ENCODE assay signal across 19 mouse cellular contexts in the genomic region with DNA sequence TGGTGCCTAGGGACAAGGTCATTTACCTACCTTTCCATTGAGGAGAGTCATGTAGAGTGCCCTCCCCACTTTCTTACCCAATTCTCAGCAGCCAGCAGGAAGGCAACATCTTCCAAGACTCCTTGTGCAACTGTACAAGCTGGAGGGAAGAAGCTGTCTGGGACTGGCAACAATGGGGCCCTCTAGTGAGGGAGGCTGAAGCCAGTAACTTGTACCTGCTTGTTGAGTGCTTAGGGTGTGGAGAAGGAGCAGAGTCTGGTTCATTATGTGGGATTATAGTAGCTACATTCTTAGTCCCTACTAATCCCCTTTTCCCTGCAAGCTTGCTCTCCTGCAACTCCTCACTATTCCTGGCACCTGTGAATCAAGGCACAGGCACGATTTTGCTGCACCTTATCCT. TPM values are rescaled to one million over a fixed set of nuclear protein-coding genes. Genes with fewer than 3 reads are reported as not detected.
A peak's percentile ranks its signal among the peaks of the same experiment; 100 is the strongest.
DNase-seq lines count a peak whose midpoint lies in the region; ATAC-seq lines count a peak whose summit lies in the region.
"Had no signal": no experiment of that assay in that cellular context is flagged by ENCODE, and none has a peak within 500 bp of the region (broad histone marks: within the 10 kb centered on the region; RNA-seq: fewer than 3 reads in every experiment).

No protein-coding gene starts in this region.

- H3K4me2 ChIP-seq in embryonic facial prominence, embryonic 14.5 days (ENCODE audit: low read depth, low read length): no peak overlapping the region
- H3K4me2 ChIP-seq in liver, embryonic 16.5 days (ENCODE audit: low read depth, low read length): no peak overlapping the region
- no peak overlapping the region for H3K4me2 ChIP-seq in liver, embryonic 12.5 days
- H3K4me2 ChIP-seq in stomach, embryonic 16.5 days (ENCODE audit: low read depth, low read length): no peak overlapping the region
- H3K4me2 ChIP-seq: embryonic facial prominence, embryonic 12.5 days; forebrain, embryonic 13.5 days; heart, embryonic 13.5 days; hindbrain, embryonic 15.5 days had no signal

- H3K4me3 ChIP-seq in embryonic facial prominence, embryonic 14.5 days (ENCODE audit: low read depth, low read length): no peak overlapping the region
- no peak overlapping the region for H3K4me3 ChIP-seq in embryonic facial prominence, embryonic 10.5 days
- H3K4me3 ChIP-seq in liver, embryonic 16.5 days (ENCODE audit: low read depth, low read length): no peak overlapping the region
- H3K4me3 ChIP-seq in liver, embryonic 12.5 days: no peak overlapping the region
- H3K4me3 ChIP-seq in brown adipose tissue, adult 24 weeks (ENCODE audit: insufficient read depth, low read depth, low read length): no peak overlapping the region
- no peak overlapping the region for H3K4me3 ChIP-seq in stomach, embryonic 16.5 days (replicated peaks; ENCODE audit: low read length)
- H3K4me3 ChIP-seq: embryonic facial prominence, embryonic 12.5 days; forebrain, embryonic 13.5 days; heart, embryonic 13.5 days; hindbrain, embryonic 15.5 days had no signal

- 50% methylated on average over 1 of the region's 1 CpGs for WGBS in embryonic facial prominence, embryonic 14.5 days
- 67% methylated on average over 1 of the region's 1 CpGs for WGBS in embryonic facial prominence, embryonic 10.5 days
- 47% methylated on average over 1 of the region's 1 CpGs for WGBS in liver, embryonic 16.5 days (ENCODE audit: insufficient replicate concordance)
- WGBS in liver, embryonic 12.5 days (ENCODE audit: insufficient replicate concordance): 63% methylated on average over 1 of the region's 1 CpGs
- WGBS in stomach, embryonic 16.5 days: 43% methylated on average over 1 of the region's 1 CpGs

- no peaks in the 10 kb centered on the region for H3K4me1 ChIP-seq in embryonic facial prominence, embryonic 14.5 days (ENCODE audit: control insufficient read depth, insufficient read depth, low read length)
- H3K4me1 ChIP-seq in embryonic facial prominence, embryonic 10.5 days: no peaks in the 10 kb centered on the region
- no peaks in the 10 kb centered on the region for H3K4me1 ChIP-seq in liver, embryonic 16.5 days (ENCODE audit: control insufficient read depth, low read depth, low read length)
- no peaks in the 10 kb centered on the region for H3K4me1 ChIP-seq in liver, embryonic 12.5 days
- H3K4me1 ChIP-seq in brown adipose tissue, adult 24 weeks (ENCODE audit: control insufficient read depth, insufficient read depth, insufficient read length, low read length): peaks cover 20% of the 10 kb centered on the region
- H3K4me1 ChIP-seq in stomach, embryonic 16.5 days (ENCODE audit: control insufficient read depth, insufficient read depth, low read length): no peaks in the 10 kb centered on the region
- H3K4me1 ChIP-seq: embryonic facial prominence, embryonic 12.5 days had no signal

- no peaks in the 10 kb centered on the region for H3K9me3 ChIP-seq in embryonic facial prominence, embryonic 14.5 days (ENCODE audit: control insufficient read depth, low read length)
- H3K9me3 ChIP-seq in embryonic facial prominence, embryonic 10.5 days: no peaks in the 10 kb centered on the region
- no peaks in the 10 kb centered on the region for H3K9me3 ChIP-seq in liver, embryonic 16.5 days (replicated peaks; ENCODE audit: control insufficient read depth, low read length)
- no peaks in the 10 kb centered on the region for H3K9me3 ChIP-seq in liver, embryonic 12.5 days (replicated peaks)
- H3K9me3 ChIP-seq in stomach, embryonic 16.5 days (replicated peaks; ENCODE audit: control insufficient read depth, low read length): no peaks in the 10 kb centered on the region
- H3K9me3 ChIP-seq: embryonic facial prominence, embryonic 12.5 days; forebrain, embryonic 13.5 days; heart, embryonic 13.5 days; hindbrain, embryonic 15.5 days had no signal

- H3K36me3 ChIP-seq in embryonic facial prominence, embryonic 14.5 days (ENCODE audit: control insufficient read depth, insufficient read depth, low read length): peaks cover 32% of the 10 kb centered on the region
- peaks cover 73% of the 10 kb centered on the region for H3K36me3 ChIP-seq in embryonic facial prominence, embryonic 10.5 days (replicated peaks)
- no peaks in the 10 kb centered on the region for H3K36me3 ChIP-seq in liver, embryonic 16.5 days (ENCODE audit: control insufficient read depth, insufficient read depth)
- H3K36me3 ChIP-seq in liver, embryonic 12.5 days: peaks cover 11% of the 10 kb centered on the region
- H3K36me3 ChIP-seq in stomach, embryonic 16.5 days (ENCODE audit: control insufficient read depth, insufficient read depth, low read length): peaks cover 1% of the 10 kb centered on the region

- peak; percentile 41 for DNase-seq in embryonic facial prominence, embryonic 14.5 days (ENCODE audit: low spot score)
- DNase-seq in embryonic facial prominence, embryonic 10.5 days (ENCODE audit: low spot score): no peak
- DNase-seq: adrenal gland, postnatal 36 days; cerebellum, adult 11 months; cerebellum, adult 8-10 months; cerebellum, postnatal 14 days; embryo, embryonic 11 days; gastrocnemius, postnatal 10 days; heart, postnatal 36 days; kidney, adult 11 months had no signal

- H3K27me3 ChIP-seq in embryonic facial prominence, embryonic 14.5 days (replicated peaks; ENCODE audit: control insufficient read depth, insufficient read depth, low read length): no peaks in the 10 kb centered on the region
- H3K27me3 ChIP-seq in embryonic facial prominence, embryonic 10.5 days (replicated peaks; ENCODE audit: low read depth, poor library complexity, severe bottlenecking): no peaks in the 10 kb centered on the region
- H3K27me3 ChIP-seq in liver, embryonic 16.5 days (ENCODE audit: control insufficient read depth, insufficient read depth, low read depth, low read length): no peaks in the 10 kb centered on the region
- H3K27me3 ChIP-seq in liver, embryonic 12.5 days (replicated peaks): no peaks in the 10 kb centered on the region
- no peaks in the 10 kb centered on the region for H3K27me3 ChIP-seq in stomach, embryonic 16.5 days (ENCODE audit: control insufficient read depth, insufficient read depth, low read length)
- H3K27me3 ChIP-seq: embryonic facial prominence, embryonic 12.5 days; forebrain, embryonic 13.5 days; heart, embryonic 13.5 days; hindbrain, embryonic 15.5 days had no signal

- peak; percentile 50; the same call in 1 of the 2 replicates for ATAC-seq in embryonic facial prominence, embryonic 14.5 days (ENCODE audit: low read depth)
- 0 out of 2 replicates have a peak, but pooled peaks have one; percentile 35 for ATAC-seq in liver, embryonic 16.5 days (ENCODE audit: low read depth)
- no peak for ATAC-seq in liver, embryonic 12.5 days
- peak; percentile 53; the same call in 1 of the 2 replicates for ATAC-seq in stomach, embryonic 16.5 days (ENCODE audit: insufficient read depth, low FRiP score)
- no peak for ATAC-seq in CD4-positive, CD25-positive, alpha-beta regulatory T cell, adult 4 months
- ATAC-seq: forebrain, embryonic 13.5 days had no signal

- H3K27ac ChIP-seq in embryonic facial prominence, embryonic 14.5 days (replicated peaks; ENCODE audit: low read depth, low read length): no peak overlapping the region
- H3K27ac ChIP-seq in embryonic facial prominence, embryonic 10.5 days (replicated peaks): no peak overlapping the region
- no peak overlapping the region for H3K27ac ChIP-seq in liver, embryonic 16.5 days (ENCODE audit: low read length)
- no peak overlapping the region for H3K27ac ChIP-seq in liver, embryonic 12.5 days
- peak overlapping the region; percentile 83 for H3K27ac ChIP-seq in brown adipose tissue, adult 24 weeks (replicated peaks; ENCODE audit: low read depth, low read length)
- H3K27ac ChIP-seq in stomach, embryonic 16.5 days (ENCODE audit: low read length): no peak overlapping the region
- H3K27ac ChIP-seq: embryonic facial prominence, embryonic 12.5 days; forebrain, embryonic 13.5 days; heart, embryonic 13.5 days; hindbrain, embryonic 15.5 days had no signal

- H3K9ac ChIP-seq in embryonic facial prominence, embryonic 14.5 days (ENCODE audit: low read depth, low read length): no peak overlapping the region
- no peak overlapping the region for H3K9ac ChIP-seq in liver, embryonic 16.5 days (ENCODE audit: low read depth, low read length)
- no peak overlapping the region for H3K9ac ChIP-seq in liver, embryonic 12.5 days
- no peak overlapping the region for H3K9ac ChIP-seq in stomach, embryonic 16.5 days (ENCODE audit: low read length)
- H3K9ac ChIP-seq: embryonic facial prominence, embryonic 12.5 days; forebrain, embryonic 13.5 days; heart, embryonic 13.5 days; hindbrain, embryonic 15.5 days had no signal

RNA-seq across cellular contexts. Expression of a gene that starts 32.1 kb away (rescaled TPM):
- polyA plus RNA-seq in embryonic facial prominence, embryonic 14.5 days (2014; fragmentation: Nextera tagmentation; extraction: Ambion mirVana): 12.8 and 14.8 TPM in 2 replicates
- polyA plus RNA-seq in embryonic facial prominence, embryonic 10.5 days (2016; fragmentation: Nextera tagmentation; extraction: Ambion mirVana): 12.9 and 15.3 TPM in 2 replicates
- polyA plus RNA-seq in liver, embryonic 16.5 days (2015; fragmentation: Nextera tagmentation; extraction: Ambion mirVana): 1.7 and 2.2 TPM in 2 replicates
- polyA plus RNA-seq in liver, embryonic 12.5 days (2016; fragmentation: Nextera tagmentation; extraction: Ambion mirVana): 1.8 and 2.1 TPM in 2 replicates
- 5.0 and 6.0 TPM in 2 replicates for polyA plus RNA-seq in brown adipose tissue, adult 24 weeks (2012; ENCODE audit: insufficient read depth, insufficient read length, missing spikeins)
- polyA plus RNA-seq in stomach, embryonic 16.5 days (2015; fragmentation: Nextera tagmentation; extraction: Ambion mirVana): 7.3 and 8.2 TPM in 2 replicates
- polyA plus RNA-seq in CD4-positive, CD25-positive, alpha-beta regulatory T cell, adult 4 months (2017; shearing (Covaris generic)): not detected

Comparison
In these comparisons a context has a peak if more than half of its experiments do, and no peak if none do; other contexts are left out.
1. ATAC-seq: peak in embryonic facial prominence, embryonic 14.5 days (single experiment), liver, embryonic 16.5 days (single experiment) and stomach, embryonic 16.5 days (single experiment); none in liver, embryonic 12.5 days (single experiment) and CD4-positive, CD25-positive, alpha-beta regulatory T cell, adult 4 months (single experiment).